Mouse (Mus musculus) leukemia stem cell, adult 10-12 weeks (primary cell): ENCODE results near the gene Fcrl5. TPM values are rescaled to one million over a fixed set of nuclear protein-coding genes. Genes with fewer than 3 reads are reported as not detected.

Source experiments
- polyA plus RNA-seq: library from polyadenylated mRNA; stranded (reverse); fragments of >175 nt; gene quantifications from 2 replicates; pipeline ENCODE4 v1.2.3, GENCODE M21; 2012; ENCODE audit warnings: low replicate concordance

Gene Fcrl5
- 0.09 TPM in 1 of 2 replicates, not detected in the other for polyA plus RNA-seq

DNA sequence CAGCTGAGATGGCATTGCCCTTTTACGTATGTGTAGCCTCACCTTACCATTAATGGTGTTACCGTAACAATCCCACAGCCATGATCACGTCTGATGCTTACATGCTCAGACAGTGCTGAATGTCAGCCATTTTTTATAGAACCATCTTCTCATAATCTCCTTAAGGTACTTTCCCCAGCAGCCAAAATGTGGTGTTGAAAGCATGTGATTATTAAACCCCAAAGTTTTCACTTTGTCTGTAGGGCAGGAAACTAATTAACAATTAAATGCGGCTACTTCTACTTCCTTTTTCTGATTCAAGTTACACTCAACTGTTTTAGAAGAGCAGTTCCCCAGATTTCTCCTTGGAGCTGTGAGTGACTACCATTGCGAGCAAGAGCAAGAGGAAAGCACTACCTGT lies at the start of gene Fcrl5:
Gene Fcrl5, plus strand, starts transcription at position 295 of the 400 bp plus-strand sequence.

GRCm38 (mm10) chr3:87525043-87525836 lies 89.7 kb downstream of the Fcrl5 start, which contains the start of gene Etv3:
Gene Etv3 (plus strand): TSS chr3:87525407.

Other genes starting within 250 kb of the Fcrl5 start
- not detected in 2 replicates for gene Fcrls, start 172.0 kb upstream of the Fcrl5 start, polyA plus RNA-seq
- gene Cd5l, start 77.9 kb upstream of the Fcrl5 start, polyA plus RNA-seq, result 12.2 and 13.4 TPM in 2 replicates
- 2.4 and 13.5 TPM in 2 replicates for gene Fcrl1, start 59.4 kb upstream of the Fcrl5 start, polyA plus RNA-seq
- 7.1 and 16.5 TPM in 2 replicates for gene Etv3, start 89.6 kb downstream of the Fcrl5 start, polyA plus RNA-seq
- 2.0 and 3.4 TPM in 2 replicates for gene Arhgef11, start 181.8 kb downstream of the Fcrl5 start, polyA plus RNA-seq